Mouse (Mus musculus) cerebellum, adult 11-12 months (tissue): ENCODE results near the gene Ppp2r5a.

Experiments used
- DNase-seq: peaks from one replicate; pipeline ENCODE4 v3.0.0; 2022

Gene Ppp2r5a

GRCm38 (mm10) chr1:191324733-191325590 lies 78.1 kb downstream of the Ppp2r5a start:
- DNase-seq, result peak; percentile 51

- DNase-seq, result no peak
Measured at GRCm38 (mm10) chr1:191323381-191323780, 79.7 kb downstream of the Ppp2r5a start.

GRCm38 (mm10) chr1:191318686-191319085 lies 84.4 kb downstream of the Ppp2r5a start:
- no peak for DNase-seq

GRCm38 (mm10) chr1:191317591-191318196 lies 85.4 kb downstream of the Ppp2r5a start, which contains the start of gene Nenf:
Nenf (minus strand) TSS chr1:191318194.
- DNase-seq, result peak; percentile 85

GRCm38 (mm10) chr1:191316818-191317217 lies 86.3 kb downstream of the Ppp2r5a start:
- no peak for DNase-seq

GRCm38 (mm10) chr1:191313926-191314325 lies 89.1 kb downstream of the Ppp2r5a start:
- no peak for DNase-seq

- DNase-seq, result no peak
Measured at GRCm38 (mm10) chr1:191313158-191313557, 89.9 kb downstream of the Ppp2r5a start.

- DNase-seq, result peak; percentile 82
Measured at GRCm38 (mm10) chr1:191312513-191312941, 90.5 kb downstream of the Ppp2r5a start.

- DNase-seq, result no peak
Measured at GRCm38 (mm10) chr1:191311296-191311898, 91.7 kb downstream of the Ppp2r5a start.

GRCm38 (mm10) chr1:191307766-191308455 lies 95.2 kb downstream of the Ppp2r5a start:
- DNase-seq, result no peak

- no peak for DNase-seq
Measured at GRCm38 (mm10) chr1:191306316-191306715, 96.8 kb downstream of the Ppp2r5a start.

- DNase-seq, result no peak
Measured at GRCm38 (mm10) chr1:191305610-191306009, 97.5 kb downstream of the Ppp2r5a start.

GRCm38 (mm10) chr1:191304216-191304615 lies 98.9 kb downstream of the Ppp2r5a start:
- no peak for DNase-seq

- DNase-seq, result no peak
Measured at GRCm38 (mm10) chr1:191303736-191304135, 99.3 kb downstream of the Ppp2r5a start.
